Mouse (Mus musculus) embryonic facial prominence, embryonic 11.5 days (tissue): ENCODE results near the gene Sox2. TPM values are rescaled to one million over a fixed set of nuclear protein-coding genes. Genes with fewer than 3 reads are reported as not detected.
A peak's percentile ranks its signal among the peaks of the same experiment; 100 is the strongest.

Experiments
- ATAC-seq: fragments of 200-750 bp; cut with Nextera tagmentation; replicated peaks from 2 replicates; pipeline ENCODE4 v1.8.0; 2017; ENCODE audit warnings: low read depth; ENCODE audit not compliant: insufficient number of reproducible peaks, low FRiP score, low TSS enrichment
- DNase-seq: peaks from one replicate; pipeline ENCODE4 v3.0.0-alpha.2; 2015; ENCODE audit warnings: low spot score
- H3K27ac ChIP-seq: fragments of 300-500 bp; sonication (generic); replicated peaks from 2 replicates; pipeline ENCODE4 v1.5.1; 2014; ENCODE audit warnings: mild to moderate bottlenecking, low read depth, low read length, control low read depth
- H3K27me3 ChIP-seq: fragments of 300-500 bp; sonication (generic); 2 replicates; pipeline ENCODE4 v1.6.1; 2014; ENCODE audit warnings: mild to moderate bottlenecking, low read length, moderate library complexity, mixed read lengths; ENCODE audit not compliant: control insufficient read depth, insufficient read depth
- H3K36me3 ChIP-seq: fragments of 300-500 bp; sonication (generic); replicated peaks from 2 replicates; pipeline ENCODE4 v1.6.1; 2014; ENCODE audit warnings: low read depth, mild to moderate bottlenecking, low read length, moderate library complexity, mixed read lengths; ENCODE audit not compliant: control insufficient read depth, insufficient read depth
- H3K4me1 ChIP-seq: fragments of 300-500 bp; sonication (generic); 2 replicates; pipeline ENCODE4 v1.6.1; 2014; ENCODE audit warnings: low read length, mixed read lengths; ENCODE audit not compliant: control insufficient read depth, insufficient read depth
- H3K4me2 ChIP-seq: fragments of 300-500 bp; sonication (generic); 2 replicates; pipeline ENCODE4 v1.6.1; 2014; ENCODE audit warnings: low read depth, mild to moderate bottlenecking, control low read depth, low read length, moderate library complexity
- H3K4me3 ChIP-seq: fragments of 300-500 bp; sonication (generic); 2 replicates; pipeline ENCODE4 v1.5.1; 2014; ENCODE audit warnings: low read depth, low read length, control low read depth
- H3K9ac ChIP-seq: fragments of 300-500 bp; sonication (generic); replicated peaks from 2 replicates; pipeline ENCODE4 v1.6.1; 2014; ENCODE audit warnings: mild to moderate bottlenecking, control low read depth, low read length
- H3K9me3 ChIP-seq: fragments of 300-500 bp; sonication (generic); replicated peaks from 2 replicates; pipeline ENCODE4 v1.6.1; 2016; ENCODE audit warnings: mild to moderate bottlenecking, low read length, inconsistent platforms, mixed read lengths; ENCODE audit not compliant: control insufficient read depth
- WGBS: fragments of 180-500 bp; shearing (Covaris S2); extraction: QIAGEN DNeasy Blood & Tissue Kit; methylation state at CpG from one replicate; pipeline ENCODE4 v1.1.7; 2014; 5-methylcytosine and 5-hydroxymethylcytosine counted together
- polyA plus RNA-seq: library from polyadenylated mRNA; unstranded; fragments of >200 nt; fragmentation: Nextera tagmentation; extraction: Ambion mirVana; gene quantifications from 2 replicates; pipeline ENCODE4 v1.2.1, GENCODE M21; 2014

Sox2 gene
- polyA plus RNA-seq, 1 experiment from 2014 or later = 13.2 TPM

GRCm38 (mm10) chr3:34663701-34664635 lies 13.8 kb downstream of the Sox2 start:
- peak overlapping the region; percentile 52 for H3K27ac ChIP-seq
- H3K27me3 ChIP-seq = peaks cover 64% of the 10 kb centered on the region
- DNase-seq (peak; percentile 63), ATAC-seq (peak; percentile 49; the same call in 1 of the 2 replicates)
- peak overlapping the region; percentile 26 for H3K4me3 ChIP-seq
- no peaks in the 10 kb centered on the region for H3K9me3 ChIP-seq
- under 1% methylated on average over 57 of the region's 58 CpGs for WGBS
- peak overlapping the region; percentile 49 for H3K4me2 ChIP-seq
- H3K9ac ChIP-seq = peak overlapping the region; percentile 43
- no peaks in the 10 kb centered on the region for H3K36me3 ChIP-seq
- H3K4me1 ChIP-seq = no peaks in the 10 kb centered on the region; the same call in none of the 2 replicates

- ATAC-seq (no peak), DNase-seq (no peak)
- H3K27ac ChIP-seq = peak overlapping the region; percentile 20; the same call in 1 of the 2 replicates
- H3K9ac ChIP-seq = peak overlapping the region; percentile 32
- peaks cover 60% of the 10 kb centered on the region for H3K27me3 ChIP-seq
- peak overlapping the region; percentile 26 for H3K4me3 ChIP-seq
- H3K4me2 ChIP-seq = peak overlapping the region; percentile 49
- no peaks in the 10 kb centered on the region; the same call in none of the 2 replicates for H3K4me1 ChIP-seq
- under 1% methylated on average over 31 of the region's 31 CpGs for WGBS
- H3K36me3 ChIP-seq = no peaks in the 10 kb centered on the region
- H3K9me3 ChIP-seq = no peaks in the 10 kb centered on the region
Observed at GRCm38 (mm10) chr3:34664636-34665531, 14.7 kb downstream of the Sox2 start.

DNA sequence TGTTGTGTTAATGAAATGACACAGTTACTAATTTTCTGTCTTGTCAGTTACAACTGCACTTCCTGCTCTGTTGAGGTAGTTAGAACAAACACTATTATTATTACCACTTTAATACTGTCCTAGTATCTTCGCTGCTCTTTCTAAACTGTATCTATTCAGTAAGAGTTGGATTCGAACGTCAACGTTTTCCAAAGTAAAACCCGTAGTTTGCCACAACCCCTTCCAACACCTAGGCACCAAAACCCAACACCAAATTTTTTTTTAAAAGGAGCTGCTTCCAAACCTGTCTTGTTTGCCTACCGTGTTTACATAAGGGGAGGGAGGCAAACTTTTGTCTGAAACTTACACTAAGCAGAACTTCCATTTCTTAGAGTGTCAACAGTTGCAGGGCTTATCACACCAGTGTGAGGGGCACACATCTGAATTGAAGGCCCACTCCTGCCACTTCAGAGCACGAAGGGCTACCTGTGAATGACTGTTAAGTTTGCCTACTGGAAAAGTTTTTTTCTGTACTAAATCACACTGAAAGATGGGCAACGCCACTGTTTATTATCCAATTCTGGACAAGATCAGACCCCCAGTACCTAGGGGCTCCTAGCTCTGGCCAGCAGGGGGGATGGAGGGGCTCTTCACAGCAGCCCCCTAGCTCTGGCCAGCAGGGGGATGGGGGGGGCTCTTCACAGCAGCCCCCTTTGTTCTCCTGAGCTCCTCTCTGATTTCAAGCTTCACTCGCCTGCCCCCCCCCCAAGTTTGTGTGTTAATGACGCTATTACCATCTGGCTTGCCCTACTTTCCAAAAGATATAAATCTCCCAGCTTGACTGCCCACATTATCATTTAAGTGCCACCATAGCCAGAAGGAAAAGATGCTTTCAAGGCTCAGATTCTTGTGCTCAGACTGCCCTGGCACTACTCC lies 15.8 kb downstream of the Sox2 start:
- no peak for ATAC-seq
- Histone ChIP-seq H3K4me2 (no peak overlapping the region), H3K4me3 (no peak overlapping the region), H3K9me3 (no peaks in the 10 kb centered on the region), H3K36me3 (no peaks in the 10 kb centered on the region), H3K27ac (no peak overlapping the region), H3K9ac (no peak overlapping the region), H3K4me1 (no peaks in the 10 kb centered on the region; the same call in none of the 2 replicates), H3K27me3 (peaks cover 62% of the 10 kb centered on the region)
- WGBS = 7% methylated on average over 10 of the region's 10 CpGs
- no peak for DNase-seq

DNA sequence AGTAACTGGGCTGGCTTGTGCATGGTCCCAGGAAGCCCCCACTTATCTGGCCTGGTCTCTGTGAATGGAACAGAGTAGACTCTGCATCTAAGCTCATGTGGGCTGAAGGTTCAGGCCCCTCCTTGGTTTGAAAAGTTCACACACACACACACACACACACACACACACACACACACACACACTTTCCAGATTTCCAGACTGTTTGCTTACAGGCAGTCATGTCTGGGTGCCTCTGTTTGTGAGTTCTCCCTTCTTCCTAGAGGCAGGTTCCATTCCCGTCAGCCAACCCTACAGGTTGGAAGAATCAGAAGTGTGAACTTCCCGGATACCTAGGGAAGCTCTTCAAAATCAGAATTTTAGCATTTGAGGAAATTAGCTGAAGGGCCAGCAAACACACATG lies 17.0 kb downstream of the Sox2 start:
- Histone ChIP-seq H3K4me3 (no peak overlapping the region), H3K4me1 (no peaks in the 10 kb centered on the region; the same call in none of the 2 replicates), H3K36me3 (no peaks in the 10 kb centered on the region), H3K9me3 (no peaks in the 10 kb centered on the region), H3K4me2 (no peak overlapping the region), H3K27me3 (peaks cover 55% of the 10 kb centered on the region), H3K9ac (no peak overlapping the region), H3K27ac (no peak overlapping the region)
- WGBS = 32% methylated on average over 2 of the region's 2 CpGs
- DNase-seq = no peak
- no peak for ATAC-seq

DNA sequence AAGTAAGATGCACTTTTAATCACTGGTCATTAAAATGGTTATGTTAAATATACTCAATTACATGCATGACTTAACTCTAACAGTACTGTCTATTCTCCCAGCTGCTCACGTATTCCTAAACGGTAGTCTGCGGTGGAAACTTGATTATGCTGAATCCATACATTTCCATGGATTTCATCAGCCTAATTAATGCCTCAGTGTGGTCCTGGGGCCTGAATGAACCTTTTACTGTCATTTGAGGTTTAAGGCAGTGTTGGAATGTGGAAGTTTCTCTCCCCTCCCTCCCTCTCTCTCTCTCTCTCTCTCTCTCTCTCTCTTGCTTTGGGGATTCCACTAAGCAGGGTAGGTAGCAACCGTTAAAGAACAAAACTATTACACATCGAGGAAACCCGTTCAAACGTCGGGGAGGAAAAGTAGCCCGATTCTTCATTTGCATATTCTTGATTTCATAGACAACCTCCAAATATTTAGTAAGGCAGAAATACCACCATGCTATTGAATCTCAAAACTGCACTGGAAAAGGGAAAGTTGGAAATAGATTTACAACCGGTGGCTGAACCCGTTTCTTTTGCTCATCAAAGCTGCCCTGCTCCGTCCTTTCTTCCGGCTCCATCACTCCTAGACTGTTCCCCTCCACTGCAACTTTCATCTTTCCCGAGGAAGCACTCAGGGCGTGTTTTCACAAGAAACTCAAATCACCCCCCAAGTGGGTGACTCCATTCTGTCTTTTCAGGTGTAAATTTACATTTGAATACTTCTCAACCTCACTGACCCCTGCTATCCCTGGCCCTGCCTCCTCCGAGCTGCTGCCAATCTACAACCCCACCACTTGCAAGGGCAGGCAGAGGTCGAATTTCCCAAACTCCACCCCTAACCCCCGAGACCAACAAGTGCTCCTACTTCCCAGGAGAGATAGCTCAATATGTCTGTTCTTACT lies 17.9 kb downstream of the Sox2 start:
- no peak overlapping the region for H3K27ac ChIP-seq
- WGBS = 3% methylated on average over 18 of the region's 18 CpGs
- peaks cover 53% of the 10 kb centered on the region for H3K27me3 ChIP-seq
- H3K4me3 ChIP-seq = no peak overlapping the region
- H3K4me1 ChIP-seq = no peaks in the 10 kb centered on the region; the same call in none of the 2 replicates
- no peaks in the 10 kb centered on the region for H3K9me3 ChIP-seq
- no peaks in the 10 kb centered on the region for H3K36me3 ChIP-seq
- H3K9ac ChIP-seq = no peak overlapping the region
- ATAC-seq (no peak), DNase-seq (peak; percentile 38)
- no peak overlapping the region for H3K4me2 ChIP-seq

- peaks cover 35% of the 10 kb centered on the region for H3K27me3 ChIP-seq
Observed at GRCm38 (mm10) chr3:34671024-34671660, 20.9 kb downstream of the Sox2 start.

More at GRCm38 (mm10) chr3:34671024-34671660, 20.9 kb downstream of the Sox2 start:
- Histone ChIP-seq H3K9me3 (no peaks in the 10 kb centered on the region), H3K4me2 (no peak overlapping the region), H3K27ac (no peak overlapping the region), H3K36me3 (no peaks in the 10 kb centered on the region), H3K4me3 (no peak overlapping the region), H3K4me1 (no peaks in the 10 kb centered on the region; the same call in 1 of the 2 replicates), H3K9ac (no peak overlapping the region)
- ATAC-seq (no peak), DNase-seq (peak; percentile 47)
- 5% methylated on average over 15 of the region's 15 CpGs for WGBS
